Mouse (Mus musculus) heart, adult 9 months (tissue): Measurements from ENCODE around the gene Mia3.
"Not testable (repeated sequence)": the region's sequence is repeated elsewhere in the genome, so short reads cannot be mapped to it uniquely, and the experiment has no call there.

Source experiments
- DNase-seq, 2 experiments: peaks; one replicate each; pipeline ENCODE4 v3.0.0; 2022; ENCODE audit warnings: low spot score in 2 of 2

Mia3 gene

GRCm38 (mm10) chr1:183369427-183370014, at the start of gene Mia3:
TSS of gene Mia3 (minus strand) at chr1:183369553.
- peak; percentile 94 for DNase-seq

GRCm38 (mm10) chr1:183417873-183418272, 48.5 kb upstream of the Mia3 start, which contains the start of gene Hhipl2:
TSS of gene Hhipl2 (plus strand) at chr1:183418215.
- DNase-seq: no peak

- DNase-seq: no peak
These were observed 44.9 kb upstream of the Mia3 start for GRCm38 (mm10) chr1:183414081-183414727.

- no peak for DNase-seq
These were observed 34.0 kb upstream of the Mia3 start for GRCm38 (mm10) chr1:183403396-183403795.

GRCm38 (mm10) chr1:183388426-183389406, 19.4 kb upstream of the Mia3 start, which contains the start of gene Taf1a:
TSS of gene Taf1a (plus strand) at chr1:183388981.
- peak; percentile 85 to 86 for DNase-seq

GRCm38 (mm10) chr1:183387421-183387820, 18.1 kb upstream of the Mia3 start:
- not testable (repeated sequence) for DNase-seq

- DNase-seq: no peak
These were observed 13.3 kb upstream of the Mia3 start for GRCm38 (mm10) chr1:183382621-183383020.

GRCm38 (mm10) chr1:183381816-183382215, 12.5 kb upstream of the Mia3 start:
- DNase-seq: no peak

GRCm38 (mm10) chr1:183379376-183379775, 10.0 kb upstream of the Mia3 start:
- not testable (repeated sequence) for DNase-seq

- DNase-seq: peak; percentile 70
These were observed 9.1 kb upstream of the Mia3 start for GRCm38 (mm10) chr1:183378321-183378941.

- no peak for DNase-seq
These were observed 7.7 kb upstream of the Mia3 start for GRCm38 (mm10) chr1:183377045-183377444.

GRCm38 (mm10) chr1:183374728-183375127, 5.4 kb upstream of the Mia3 start:
- no peak for DNase-seq

- DNase-seq: no peak
These were observed 552 bp downstream of the Mia3 start for GRCm38 (mm10) chr1:183368601-183369400.

- DNase-seq: no peak
These were observed 3.0 kb downstream of the Mia3 start for GRCm38 (mm10) chr1:183366361-183366760.

- DNase-seq: no peak
These were observed 5.8 kb downstream of the Mia3 start for GRCm38 (mm10) chr1:183363577-183363867.

- no peak for DNase-seq
These were observed 6.4 kb downstream of the Mia3 start for GRCm38 (mm10) chr1:183362729-183363576.

- no peak for DNase-seq
These were observed 7.1 kb downstream of the Mia3 start for GRCm38 (mm10) chr1:183362301-183362700.

- no peak for DNase-seq
These were observed 10.5 kb downstream of the Mia3 start for GRCm38 (mm10) chr1:183358901-183359300.

GRCm38 (mm10) chr1:183349840-183350239, 19.5 kb downstream of the Mia3 start:
- DNase-seq: peak; percentile 37 to 64

- peak in 1 of 2 experiments; percentile 6 for DNase-seq
These were observed 23.5 kb downstream of the Mia3 start for GRCm38 (mm10) chr1:183345817-183346195.
